Mouse (Mus musculus): ENCODE data around the gene Gcn1l1.

Gene Gcn1l1

DNA sequence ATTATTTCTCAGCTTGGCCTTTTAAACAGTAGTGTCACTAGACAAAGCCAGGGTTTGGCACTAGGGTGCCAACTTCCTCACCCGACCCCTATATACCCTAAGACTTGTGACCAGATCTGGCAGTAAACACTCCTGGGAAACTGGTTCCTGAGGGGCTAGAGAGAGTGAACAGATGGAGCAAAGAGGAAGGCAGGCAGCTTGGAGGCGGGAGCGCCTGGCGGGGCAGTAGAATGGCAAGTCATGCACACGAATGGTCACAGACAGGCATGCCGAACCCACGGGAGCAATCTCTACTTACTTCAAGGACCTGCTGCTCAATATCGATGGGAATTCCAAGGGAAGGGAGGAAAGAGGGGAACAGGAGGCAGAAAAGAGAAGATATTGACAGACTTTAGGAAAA lies 106.8 kb downstream of the Gcn1l1 start:
- TF ChIP-seq GATA4 (IDR thresholded peaks at IDR 0.05; ENCODE audit: insufficient replicate concordance, low read length): no peak

Data from liver, adult (tissue).